Mouse (Mus musculus): ENCODE data around the gene Gas2l1. TPM values are rescaled to one million over a fixed set of nuclear protein-coding genes. Genes with fewer than 3 reads are reported as not detected.

Gene Gas2l1
- total and polyA plus RNA-seq, 2 experiments from 2014 or later = 11.5 to 28.5 TPM

DNA sequence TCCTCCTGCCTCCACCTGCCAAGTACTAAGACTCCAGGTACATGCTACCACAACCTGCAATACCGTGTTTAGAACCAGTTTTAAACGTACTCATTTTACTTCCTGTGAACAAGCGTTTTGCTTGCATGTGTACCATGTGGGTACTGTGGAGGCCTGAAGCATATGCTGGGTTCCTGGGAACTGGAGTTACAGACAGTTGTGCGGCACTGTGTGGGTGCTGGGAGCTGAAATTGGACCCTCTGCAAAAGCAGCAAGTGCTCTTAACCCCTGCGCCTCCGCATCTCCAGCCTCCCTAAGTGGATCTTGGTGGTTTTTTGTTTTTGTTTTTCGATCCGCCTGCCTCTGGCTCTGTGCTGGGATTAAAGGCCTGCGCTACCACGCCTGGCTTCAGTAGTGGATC, 13.5 kb downstream of the Gas2l1 start:
- TF ChIP-seq CTCF (IDR thresholded peaks at IDR 0.05; ENCODE audit: low read depth) = no peak
- TF ChIP-seq EP300 (IDR thresholded peaks at IDR 0.05; ENCODE audit: low read depth) = no peak
- no peak overlapping the region for H3K9ac ChIP-seq (replicated peaks; ENCODE audit: low read depth, low read length)
- H3K27ac ChIP-seq (ENCODE audit: low read depth) = no peak overlapping the region
- 0 out of 2 replicates have a peak, but pooled peaks cover 1% of the 10 kb centered on the region for H3K27me3 ChIP-seq (ENCODE audit: control insufficient read depth, insufficient read depth, low read length)
- no peak for DNase-seq (ENCODE audit: low spot score)
- no peaks in the 10 kb centered on the region for H3K9me3 ChIP-seq (replicated peaks; ENCODE audit: control insufficient read depth, low read length)
- no peaks in the 10 kb centered on the region for H3K4me1 ChIP-seq (ENCODE audit: control insufficient read depth, insufficient read depth)
- ATAC-seq (ENCODE audit: insufficient read depth, low read depth) = no peak
- no peak overlapping the region for H3K4me3 ChIP-seq (ENCODE audit: low read depth, low read length)
- 88% methylated on average over 10 of the region's 10 CpGs for WGBS
- H3K36me3 ChIP-seq (replicated peaks; ENCODE audit: control insufficient read depth, insufficient read depth, low read length) = no peaks in the 10 kb centered on the region
- no peak overlapping the region for H3K4me2 ChIP-seq (ENCODE audit: low read depth, low read length)

GRCm38 (mm10) chr11:5046321-5046926, 18.7 kb downstream of the Gas2l1 start:
- no peak for ATAC-seq (ENCODE audit: insufficient read depth, low read depth)
- DNase-seq (ENCODE audit: low spot score) = no peak
- H3K4me2 ChIP-seq (ENCODE audit: low read depth, low read length) = no peak overlapping the region
- H3K27ac ChIP-seq (ENCODE audit: low read depth) = no peak overlapping the region
- TF ChIP-seq CTCF (IDR thresholded peaks at IDR 0.05; ENCODE audit: low read depth) = no peak
- no peak for TF ChIP-seq EP300 (IDR thresholded peaks at IDR 0.05; ENCODE audit: low read depth)
- 47% methylated on average over 12 of the region's 12 CpGs for WGBS
- H3K4me1 ChIP-seq (ENCODE audit: control insufficient read depth, insufficient read depth) = no peaks in the 10 kb centered on the region
- no peaks in the 10 kb centered on the region for H3K9me3 ChIP-seq (replicated peaks; ENCODE audit: control insufficient read depth, low read length)
- H3K27me3 ChIP-seq (ENCODE audit: control insufficient read depth, insufficient read depth, low read length) = no peaks in the 10 kb centered on the region
- no peak overlapping the region for H3K4me3 ChIP-seq (ENCODE audit: low read depth, low read length)
- H3K9ac ChIP-seq (replicated peaks; ENCODE audit: low read depth, low read length) = no peak overlapping the region
- H3K36me3 ChIP-seq (replicated peaks; ENCODE audit: control insufficient read depth, insufficient read depth, low read length) = 0 out of 2 replicates have a peak, but pooled peaks cover 15% of the 10 kb centered on the region

DNA sequence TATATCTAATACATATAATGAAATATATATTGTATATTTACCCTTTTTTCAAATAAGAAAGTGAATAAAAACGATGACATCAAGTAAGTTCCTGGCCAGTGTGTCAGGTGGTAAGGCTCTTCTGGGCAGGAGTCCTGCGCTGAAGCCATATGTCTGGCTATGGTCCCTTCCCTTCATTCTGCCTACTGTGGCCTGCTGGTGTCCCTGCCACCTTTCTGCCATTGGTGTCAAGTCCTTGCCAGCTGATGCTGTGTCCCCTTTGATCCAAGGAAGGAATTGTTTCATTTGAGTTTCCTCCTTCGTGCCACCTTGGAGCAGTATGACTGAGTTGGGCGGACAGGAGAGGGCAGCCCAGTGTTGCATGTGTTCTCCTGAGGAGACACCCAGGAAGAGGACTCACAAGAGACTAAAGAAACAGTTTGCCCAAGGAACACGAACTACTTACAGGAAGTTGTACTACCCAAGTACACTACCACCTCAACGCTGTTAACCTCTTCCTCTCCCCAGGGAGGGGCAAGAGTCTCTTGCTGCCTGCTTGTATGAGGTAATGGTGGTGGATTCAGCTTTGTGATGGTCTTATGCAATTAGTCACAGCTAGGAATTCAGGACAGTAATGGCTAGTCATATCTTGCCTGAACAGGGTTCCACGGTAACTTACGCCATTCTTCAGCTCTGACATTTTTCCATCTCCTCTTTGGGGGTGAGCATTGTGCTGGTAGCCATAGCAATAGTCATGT, 22.3 kb downstream of the Gas2l1 start:
- 87% methylated on average over 8 of the region's 8 CpGs for WGBS
- Histone ChIP-seq H3K9ac (replicated peaks; ENCODE audit: low read depth, low read length) (no peak overlapping the region), H3K27me3 (ENCODE audit: control insufficient read depth, insufficient read depth, low read length) (no peaks in the 10 kb centered on the region), H3K27ac (ENCODE audit: low read depth) (no peak overlapping the region), H3K4me3 (ENCODE audit: low read depth, low read length) (no peak overlapping the region), H3K9me3 (replicated peaks; ENCODE audit: control insufficient read depth, low read length) (no peaks in the 10 kb centered on the region), H3K4me1 (ENCODE audit: control insufficient read depth, insufficient read depth) (no peaks in the 10 kb centered on the region), H3K4me2 (ENCODE audit: low read depth, low read length) (no peak overlapping the region), H3K36me3 (replicated peaks; ENCODE audit: control insufficient read depth, insufficient read depth, low read length) (peaks cover 32% of the 10 kb centered on the region; the same call in 1 of the 2 replicates)
- TF ChIP-seq EP300 (IDR thresholded peaks at IDR 0.05; ENCODE audit: low read depth) (no peak), CTCF (IDR thresholded peaks at IDR 0.05; ENCODE audit: low read depth) (no peak)
- no peak for DNase-seq (ENCODE audit: low spot score)
- no peak for ATAC-seq (ENCODE audit: insufficient read depth, low read depth)

GRCm38 (mm10) chr11:5041144-5041780, 23.9 kb downstream of the Gas2l1 start:
- DNase-seq (ENCODE audit: low spot score) (no peak), ATAC-seq (ENCODE audit: insufficient read depth, low read depth) (peak; percentile 28; the same call in 1 of the 2 replicates)
- no peaks in the 10 kb centered on the region for H3K27me3 ChIP-seq (ENCODE audit: control insufficient read depth, insufficient read depth, low read length)
- no peak overlapping the region for H3K4me2 ChIP-seq (ENCODE audit: low read depth, low read length)
- peaks cover 43% of the 10 kb centered on the region for H3K36me3 ChIP-seq (replicated peaks; ENCODE audit: control insufficient read depth, insufficient read depth, low read length)
- no peaks in the 10 kb centered on the region for H3K9me3 ChIP-seq (replicated peaks; ENCODE audit: control insufficient read depth, low read length)
- whole genome bisulfite sequencing = 48% methylated on average over 18 of the region's 18 CpGs
- no peak overlapping the region for H3K9ac ChIP-seq (replicated peaks; ENCODE audit: low read depth, low read length)
- TF ChIP-seq CTCF (IDR thresholded peaks at IDR 0.05; ENCODE audit: low read depth) = no peak
- no peak for TF ChIP-seq EP300 (IDR thresholded peaks at IDR 0.05; ENCODE audit: low read depth)
- no peaks in the 10 kb centered on the region for H3K4me1 ChIP-seq (ENCODE audit: control insufficient read depth, insufficient read depth)
- no peak overlapping the region for H3K27ac ChIP-seq (ENCODE audit: low read depth)
- H3K4me3 ChIP-seq (ENCODE audit: low read depth, low read length) = no peak overlapping the region

- Histone ChIP-seq H3K9ac (replicated peaks; ENCODE audit: low read depth, low read length) (no peak overlapping the region), H3K9me3 (replicated peaks; ENCODE audit: control insufficient read depth, low read length) (no peaks in the 10 kb centered on the region), H3K27me3 (ENCODE audit: control insufficient read depth, insufficient read depth, low read length) (no peaks in the 10 kb centered on the region), H3K4me1 (ENCODE audit: control insufficient read depth, insufficient read depth) (no peaks in the 10 kb centered on the region), H3K4me3 (ENCODE audit: low read depth, low read length) (no peak overlapping the region), H3K4me2 (ENCODE audit: low read depth, low read length) (no peak overlapping the region), H3K27ac (ENCODE audit: low read depth) (no peak overlapping the region), H3K36me3 (replicated peaks; ENCODE audit: control insufficient read depth, insufficient read depth, low read length) (peaks cover 50% of the 10 kb centered on the region)
- TF ChIP-seq CTCF (IDR thresholded peaks at IDR 0.05; ENCODE audit: low read depth) = no peak
- no peak for TF ChIP-seq EP300 (IDR thresholded peaks at IDR 0.05; ENCODE audit: low read depth)
- DNase-seq (ENCODE audit: low spot score) (no peak), ATAC-seq (ENCODE audit: insufficient read depth, low read depth) (no peak)
- WGBS = 90% methylated on average over 5 of the region's 5 CpGs
These were observed 24.5 kb downstream of the Gas2l1 start for GRCm38 (mm10) chr11:5040585-5040984.
